ENCODE assay signal across 8 mouse cellular contexts in the genomic region with DNA sequence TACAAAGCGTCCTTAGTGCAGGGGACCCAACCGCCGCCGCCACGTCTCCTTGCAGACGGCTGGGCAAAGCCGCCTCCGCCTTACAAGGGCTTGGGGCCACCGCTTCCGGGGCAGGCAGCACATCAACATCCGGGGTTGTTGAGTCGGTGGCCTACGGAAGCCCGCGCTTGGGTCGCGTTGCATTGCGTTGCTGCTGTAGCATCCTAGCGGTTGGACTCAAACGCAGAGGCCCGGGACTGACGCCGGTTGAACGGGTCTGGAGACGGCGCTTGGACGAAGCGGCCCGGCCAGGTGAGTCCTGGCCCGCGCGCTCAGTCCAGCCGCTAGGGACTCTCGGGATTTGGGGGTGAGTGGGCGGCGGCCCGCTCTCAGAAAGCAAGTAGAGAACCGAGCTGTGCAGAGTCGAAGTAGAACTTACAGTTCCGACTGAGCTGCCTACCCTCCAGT. TPM values are rescaled to one million over a fixed set of nuclear protein-coding genes. Genes with fewer than 3 reads are reported as not detected.
DNase-seq lines count a peak whose midpoint lies in the region; ATAC-seq lines count a peak whose summit lies in the region.

Gene Erlec1 (minus strand): TSS at position 57 of the 447 bp plus-strand sequence.

- WGBS in hindbrain, embryonic 12.5 days: under 1% methylated on average over 40 of the region's 40 CpGs

- peaks cover 12% of the 10 kb centered on the region for H3K4me1 ChIP-seq in hindbrain, embryonic 12.5 days

- ATAC-seq in hindbrain, embryonic 12.5 days (ENCODE audit: low FRiP score): peak; percentile 98

- peak within 1 kb of the TSS; percentile 84 for H3K27ac ChIP-seq in hindbrain, embryonic 12.5 days

- no peaks in the 10 kb centered on the region for H3K27me3 ChIP-seq in hindbrain, embryonic 12.5 days

- DNase-seq in NIH3T3 (ENCODE audit: low read depth): peak; percentile 91
- peak; percentile 91 to 93 for DNase-seq in cerebellum, postnatal 10 days
- peak; percentile 82 to 88 for DNase-seq in frontal cortex, postnatal 10 days (ENCODE audit: low spot score in 2 of 2)
- peak; percentile 85 to 92 for DNase-seq in layer of hippocampus, postnatal 14 days (ENCODE audit: low spot score in 2 of 2)
- DNase-seq in lung, postnatal 14 days: peak; percentile 85
- DNase-seq in retina, adult 2 months (ENCODE audit: low read depth, low spot score): peak; percentile 69
- peak; percentile 87 to 91 for DNase-seq in thymus, postnatal 36 days

- H3K4me3 ChIP-seq in hindbrain, embryonic 12.5 days: peak within 1 kb of the TSS; percentile 83

- H3K9ac ChIP-seq in hindbrain, embryonic 12.5 days: peak within 1 kb of the TSS; percentile 87

- peaks cover 8% of the 10 kb centered on the region for H3K9me3 ChIP-seq in hindbrain, embryonic 12.5 days (replicated peaks)

- peaks cover 23% of the 10 kb centered on the region for H3K36me3 ChIP-seq in hindbrain, embryonic 12.5 days

- peak within 1 kb of the TSS; percentile 80 for H3K4me2 ChIP-seq in hindbrain, embryonic 12.5 days (replicated peaks)

RNA-seq across cellular contexts. Expression of gene Erlec1, which starts in this region (rescaled TPM):
- 10.5 and 14.3 TPM in 2 replicates for polyA plus RNA-seq in hindbrain, embryonic 12.5 days (2016; fragmentation: Nextera tagmentation; extraction: Ambion mirVana)
- 10 to 100 TPM; 58.7 to 59.2 TPM for total RNA-seq in layer of hippocampus, postnatal 14 days (2021)

Comparison
In these comparisons a context has a peak if more than half of its experiments do, and no peak if none do; other contexts are left out.
1. Peak in every context shown above with its lines: DNase-seq, ATAC-seq, H3K4me3 ChIP-seq and H3K27ac ChIP-seq.